Mouse (Mus musculus): ENCODE data around the gene F3. TPM values are rescaled to one million over a fixed set of nuclear protein-coding genes. Genes with fewer than 3 reads are reported as not detected.
"Not testable (repeated sequence)": the region's sequence is repeated elsewhere in the genome, so short reads cannot be mapped to it uniquely, and the experiment has no call there.

The F3 gene
- polyA plus RNA-seq, 1 experiment from 2014 or later, result 9.2 TPM

DNA sequence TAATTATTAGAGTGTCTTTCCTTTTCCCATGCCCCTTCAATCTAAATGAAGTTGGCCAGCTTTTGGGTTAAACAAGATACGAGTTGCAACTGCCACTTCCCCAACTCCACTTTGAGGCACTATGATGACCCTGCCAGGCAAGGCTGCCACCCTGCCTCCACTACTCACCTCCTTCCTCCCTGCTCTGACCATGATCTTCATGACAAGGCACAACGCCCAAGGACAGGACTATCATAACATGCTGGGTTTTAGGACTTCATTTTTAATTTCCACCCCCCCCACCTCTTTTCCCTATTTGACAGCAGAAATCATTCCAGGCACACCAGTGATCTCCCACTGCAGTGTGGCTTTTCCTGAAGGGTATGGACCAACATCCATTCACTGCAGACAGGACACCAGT, 14.6 kb downstream of the F3 start:
- Histone ChIP-seq H3K4me2 (ENCODE audit: low read depth, low read length, severe bottlenecking) (no peak overlapping the region), H3K9me3 (ENCODE audit: control insufficient read depth, low read length) (no peaks in the 10 kb centered on the region), H3K36me3 (ENCODE audit: control insufficient read depth, insufficient read depth, low read length) (no peaks in the 10 kb centered on the region), H3K4me1 (replicated peaks; ENCODE audit: control insufficient read depth, insufficient read depth, low read length) (peaks cover 3% of the 10 kb centered on the region; the same call in 1 of the 2 replicates), H3K27ac (ENCODE audit: low read depth, low read length) (no peak overlapping the region), H3K9ac (ENCODE audit: low read length) (no peak overlapping the region), H3K27me3 (ENCODE audit: control insufficient read depth, insufficient read depth, low read length) (no peaks in the 10 kb centered on the region), H3K4me3 (ENCODE audit: low read depth, low read length) (no peak overlapping the region)
- no peak for ATAC-seq (replicated peaks; ENCODE audit: low FRiP score)
- 71% methylated on average over 2 of the region's 2 CpGs for WGBS
- no peak for DNase-seq (ENCODE audit: low spot score)

DNA sequence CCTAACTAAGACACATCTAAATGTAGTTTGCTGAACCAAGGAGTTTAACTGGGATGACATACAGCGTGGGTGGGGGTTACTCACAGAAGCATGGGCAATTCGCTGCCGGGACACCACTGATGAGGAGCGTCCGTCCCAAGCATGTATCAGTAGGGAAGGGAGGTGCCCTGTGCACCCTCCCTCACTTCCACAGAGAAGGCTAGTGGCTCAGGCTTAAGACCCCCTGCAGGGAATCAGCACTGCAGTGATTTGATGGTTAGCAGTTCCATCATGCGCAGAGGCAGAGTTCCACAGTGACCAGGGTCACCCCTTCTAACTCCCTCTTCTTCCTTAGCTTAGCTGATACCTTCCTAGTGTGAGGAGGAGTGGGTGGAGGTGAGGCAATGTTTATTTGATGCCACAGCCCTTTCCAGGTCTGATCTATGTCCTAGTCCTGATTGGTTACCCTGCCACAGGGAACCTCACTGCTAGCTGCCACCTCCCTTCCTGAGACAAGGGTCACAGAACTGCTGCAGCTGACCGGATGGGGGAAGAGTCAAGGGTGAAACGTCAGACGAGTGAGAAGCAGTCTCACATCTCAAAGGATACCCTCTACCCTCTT, 15.5 kb downstream of the F3 start:
- no peaks in the 10 kb centered on the region for H3K9me3 ChIP-seq (ENCODE audit: control insufficient read depth, low read length)
- no peaks in the 10 kb centered on the region for H3K36me3 ChIP-seq (ENCODE audit: control insufficient read depth, insufficient read depth, low read length)
- no peak for ATAC-seq (replicated peaks; ENCODE audit: low FRiP score)
- no peak for DNase-seq (ENCODE audit: low spot score)
- 81% methylated on average over 9 of the region's 9 CpGs for WGBS
- H3K27ac ChIP-seq (ENCODE audit: low read depth, low read length), result no peak overlapping the region
- peaks cover 3% of the 10 kb centered on the region; the same call in 1 of the 2 replicates for H3K4me1 ChIP-seq (replicated peaks; ENCODE audit: control insufficient read depth, insufficient read depth, low read length)
- no peak overlapping the region for H3K9ac ChIP-seq (ENCODE audit: low read length)
- H3K27me3 ChIP-seq (ENCODE audit: control insufficient read depth, insufficient read depth, low read length), result no peaks in the 10 kb centered on the region
- no peak overlapping the region for H3K4me2 ChIP-seq (ENCODE audit: low read depth, low read length, severe bottlenecking)
- H3K4me3 ChIP-seq (ENCODE audit: low read depth, low read length), result no peak overlapping the region

DNA sequence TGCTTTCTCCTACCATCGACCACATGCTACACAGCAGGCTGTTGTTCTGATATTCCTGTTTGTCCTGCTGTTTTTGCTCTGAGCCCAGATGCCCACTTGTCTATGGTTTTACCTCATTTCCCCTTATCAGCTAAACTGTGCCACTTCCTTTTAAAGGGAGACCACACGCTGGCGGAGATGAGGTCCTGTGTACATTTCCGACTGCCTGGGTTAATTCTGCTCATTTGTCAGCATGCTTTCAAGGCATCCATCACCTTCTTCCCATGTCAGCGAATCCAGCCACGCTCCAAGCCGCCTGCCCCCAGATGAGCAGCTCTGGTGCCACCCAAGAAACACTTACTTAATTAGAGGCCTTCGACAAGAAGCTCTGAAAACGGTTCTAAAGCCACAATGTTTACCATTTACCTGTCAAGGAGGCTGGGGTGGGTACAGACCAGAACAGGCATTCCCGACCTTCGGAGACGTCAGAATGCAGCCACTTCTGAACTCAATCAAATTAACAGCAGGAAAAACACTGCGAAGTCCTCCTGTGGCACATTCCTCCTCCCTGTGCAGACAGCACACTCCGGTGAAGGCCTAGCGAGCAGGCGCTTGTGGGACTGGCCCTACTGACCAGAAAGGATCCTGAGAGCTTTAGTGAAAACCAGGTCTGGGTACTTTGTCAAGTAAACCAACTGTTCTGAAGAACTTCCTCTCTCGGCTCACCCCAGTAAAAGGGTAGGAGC, 16.3 kb downstream of the F3 start:
- Histone ChIP-seq H3K9ac (ENCODE audit: low read length) (no peak overlapping the region), H3K27ac (ENCODE audit: low read depth, low read length) (no peak overlapping the region), H3K9me3 (ENCODE audit: control insufficient read depth, low read length) (no peaks in the 10 kb centered on the region; the same call in 1 of the 2 replicates), H3K4me1 (replicated peaks; ENCODE audit: control insufficient read depth, insufficient read depth, low read length) (peaks cover 3% of the 10 kb centered on the region; the same call in 1 of the 2 replicates), H3K4me3 (ENCODE audit: low read depth, low read length) (no peak overlapping the region), H3K36me3 (ENCODE audit: control insufficient read depth, insufficient read depth, low read length) (no peaks in the 10 kb centered on the region), H3K27me3 (ENCODE audit: control insufficient read depth, insufficient read depth, low read length) (no peaks in the 10 kb centered on the region), H3K4me2 (ENCODE audit: low read depth, low read length, severe bottlenecking) (no peak overlapping the region)
- DNase-seq (ENCODE audit: low spot score) (no peak), ATAC-seq (replicated peaks; ENCODE audit: low FRiP score) (no peak)
- WGBS, result 75% methylated on average over 17 of the region's 17 CpGs

DNA sequence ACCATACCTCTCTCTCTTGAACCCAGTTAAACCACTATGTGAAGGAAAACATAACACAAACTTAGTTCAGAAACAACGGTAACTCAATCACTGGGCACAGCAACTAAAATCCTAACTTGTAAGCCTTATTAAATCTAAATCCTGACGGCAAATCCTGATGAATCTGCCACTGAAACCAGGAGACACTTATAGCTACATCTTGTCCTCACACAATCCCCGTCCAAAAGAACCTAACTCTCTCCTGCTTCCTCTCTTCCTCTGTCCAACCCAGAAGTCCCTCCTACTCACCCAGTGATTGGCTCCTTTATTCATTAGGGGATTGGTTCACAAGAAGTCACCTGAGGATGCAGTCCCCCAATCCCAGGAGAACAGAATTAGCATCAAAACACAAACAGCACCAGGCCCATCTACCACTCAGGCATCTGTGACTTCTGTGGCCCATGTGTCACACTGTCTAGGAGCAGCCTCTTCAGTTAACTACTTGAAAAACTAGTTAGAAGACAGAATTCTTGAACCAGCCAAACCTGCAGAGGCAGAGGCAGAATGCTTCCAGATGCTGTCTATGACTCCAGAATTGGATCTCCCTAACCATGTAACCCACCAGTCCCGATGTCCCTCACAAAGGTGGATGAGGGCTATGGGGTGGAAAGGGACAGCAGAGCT, 18.0 kb downstream of the F3 start:
- WGBS, result 88% methylated on average over 4 of the region's 4 CpGs
- not testable (repeated sequence) for H3K4me1 ChIP-seq (replicated peaks; ENCODE audit: control insufficient read depth, insufficient read depth, low read length); H3K4me2 ChIP-seq (ENCODE audit: low read depth, low read length, severe bottlenecking); H3K9ac ChIP-seq (ENCODE audit: low read length); H3K9me3 ChIP-seq (ENCODE audit: control insufficient read depth, low read length); H3K27ac ChIP-seq (ENCODE audit: low read depth, low read length); H3K4me3 ChIP-seq (ENCODE audit: low read depth, low read length); ATAC-seq (replicated peaks; ENCODE audit: low FRiP score); H3K36me3 ChIP-seq (ENCODE audit: control insufficient read depth, insufficient read depth, low read length); DNase-seq (ENCODE audit: low spot score); H3K27me3 ChIP-seq (ENCODE audit: control insufficient read depth, insufficient read depth, low read length)

DNA sequence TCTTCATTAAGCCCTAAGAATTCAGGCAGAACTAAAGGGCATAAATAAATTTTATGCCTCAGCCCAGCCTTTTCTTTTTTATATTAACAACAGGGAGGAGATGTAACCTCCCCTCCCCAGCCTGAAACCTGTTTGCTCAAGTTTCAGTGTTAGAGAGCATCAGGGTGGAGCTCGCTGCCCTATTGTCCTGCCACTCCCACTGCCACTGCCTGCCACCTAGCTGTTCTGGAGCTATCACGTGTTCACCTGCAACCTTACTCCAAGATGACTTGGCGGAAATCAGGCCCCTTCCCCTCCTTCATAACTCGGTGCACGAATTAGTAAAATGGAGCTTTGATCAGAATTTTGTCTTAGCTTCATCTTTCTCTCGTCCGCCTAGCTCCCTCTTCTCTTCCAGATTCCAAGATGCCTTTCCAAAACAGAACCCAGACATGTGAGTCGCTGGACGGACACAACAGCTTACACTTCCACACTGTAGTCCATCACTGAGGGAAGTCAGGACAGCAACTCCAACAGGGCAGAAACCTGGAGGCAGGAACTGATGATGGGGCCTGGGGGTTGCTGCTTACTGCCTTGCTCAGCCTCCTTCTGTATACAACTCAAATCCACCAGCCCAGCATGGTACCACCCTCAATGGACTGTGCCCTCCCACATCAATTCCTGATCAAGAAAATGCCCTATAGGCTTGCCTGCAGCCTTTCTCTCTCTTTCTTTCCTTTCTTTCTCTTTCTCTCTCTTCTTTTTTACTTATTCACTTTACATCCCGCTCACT, 31.2 kb downstream of the F3 start:
- not testable (repeated sequence) for H3K36me3 ChIP-seq (ENCODE audit: control insufficient read depth, insufficient read depth, low read length); ATAC-seq (replicated peaks; ENCODE audit: low FRiP score); DNase-seq (ENCODE audit: low spot score); H3K4me2 ChIP-seq (ENCODE audit: low read depth, low read length, severe bottlenecking); H3K4me1 ChIP-seq (replicated peaks; ENCODE audit: control insufficient read depth, insufficient read depth, low read length); H3K4me3 ChIP-seq (ENCODE audit: low read depth, low read length); H3K27me3 ChIP-seq (ENCODE audit: control insufficient read depth, insufficient read depth, low read length); H3K9ac ChIP-seq (ENCODE audit: low read length); H3K9me3 ChIP-seq (ENCODE audit: control insufficient read depth, low read length)
- H3K27ac ChIP-seq (ENCODE audit: low read depth, low read length), result 0 out of 2 replicates have a peak overlapping the region, but pooled peaks have one; percentile 3
- 86% methylated on average over 10 of the region's 10 CpGs for WGBS

DNA sequence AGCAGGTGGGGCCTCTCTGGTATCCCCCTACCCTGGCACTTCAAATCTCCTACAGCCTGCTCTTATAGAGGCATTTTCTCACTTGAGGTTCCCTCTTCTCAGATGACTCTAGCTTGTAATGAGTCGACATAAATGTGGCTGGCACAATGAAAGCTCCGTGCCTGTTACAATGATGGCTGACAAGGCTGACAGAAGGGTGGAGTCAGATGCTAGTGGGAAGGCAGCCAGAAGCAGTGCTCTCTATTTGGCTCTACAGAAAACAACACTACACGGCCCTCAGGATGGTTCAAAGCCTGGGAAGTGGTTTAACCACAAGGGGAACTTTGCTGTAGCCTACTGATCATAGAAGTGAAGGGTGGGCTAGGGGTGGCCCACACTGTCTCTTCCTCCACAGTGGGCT, 31.8 kb downstream of the F3 start:
- Histone ChIP-seq H3K9me3 (ENCODE audit: control insufficient read depth, low read length) (no peaks in the 10 kb centered on the region), H3K4me3 (ENCODE audit: low read depth, low read length) (no peak overlapping the region), H3K27ac (ENCODE audit: low read depth, low read length) (0 out of 2 replicates have a peak overlapping the region, but pooled peaks have one; percentile 3), H3K36me3 (ENCODE audit: control insufficient read depth, insufficient read depth, low read length) (no peaks in the 10 kb centered on the region), H3K4me1 (replicated peaks; ENCODE audit: control insufficient read depth, insufficient read depth, low read length) (peaks cover 3% of the 10 kb centered on the region; the same call in 1 of the 2 replicates), H3K4me2 (ENCODE audit: low read depth, low read length, severe bottlenecking) (no peak overlapping the region), H3K27me3 (ENCODE audit: control insufficient read depth, insufficient read depth, low read length) (no peaks in the 10 kb centered on the region), H3K9ac (ENCODE audit: low read length) (no peak overlapping the region)
- 44% methylated on average over 3 of the region's 3 CpGs for whole genome bisulfite sequencing
- DNase-seq (ENCODE audit: low spot score), result no peak
- no peak for ATAC-seq (replicated peaks; ENCODE audit: low FRiP score)

DNA sequence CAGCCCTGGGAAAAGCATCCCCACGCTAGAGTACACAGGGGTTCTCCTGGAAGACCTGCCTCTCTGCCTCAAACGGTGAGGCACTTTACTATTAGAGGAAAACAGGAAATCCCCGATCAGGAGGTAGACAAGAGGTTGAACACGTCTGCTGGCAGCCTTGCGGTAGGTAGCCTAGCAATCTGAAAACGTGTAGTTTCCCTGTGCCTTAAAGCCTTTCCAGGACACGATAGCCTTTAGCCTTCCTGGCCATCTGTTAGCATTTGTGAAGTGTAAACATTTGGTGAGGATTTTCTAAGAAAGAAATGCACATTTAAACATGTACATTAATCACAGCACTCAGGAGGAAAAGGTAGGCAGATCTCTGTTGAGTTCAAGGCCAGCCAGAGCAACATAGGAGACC, 35.0 kb downstream of the F3 start:
- H3K27me3 ChIP-seq (ENCODE audit: control insufficient read depth, insufficient read depth, low read length), result no peaks in the 10 kb centered on the region
- no peak overlapping the region for H3K9ac ChIP-seq (ENCODE audit: low read length)
- DNase-seq (ENCODE audit: low spot score) (no peak), ATAC-seq (replicated peaks; ENCODE audit: low FRiP score) (no peak)
- H3K27ac ChIP-seq (ENCODE audit: low read depth, low read length), result no peak overlapping the region
- no peak overlapping the region for H3K4me3 ChIP-seq (ENCODE audit: low read depth, low read length)
- H3K4me2 ChIP-seq (ENCODE audit: low read depth, low read length, severe bottlenecking), result no peak overlapping the region
- no peaks in the 10 kb centered on the region for H3K9me3 ChIP-seq (ENCODE audit: control insufficient read depth, low read length)
- 83% methylated on average over 7 of the region's 7 CpGs for WGBS
- H3K4me1 ChIP-seq (replicated peaks; ENCODE audit: control insufficient read depth, insufficient read depth, low read length), result peaks cover 3% of the 10 kb centered on the region; the same call in 1 of the 2 replicates
- H3K36me3 ChIP-seq (ENCODE audit: control insufficient read depth, insufficient read depth, low read length), result no peaks in the 10 kb centered on the region; the same call in 1 of the 2 replicates
